Mouse (Mus musculus): ENCODE results near the gene Itgb6. TPM values are rescaled to one million over a fixed set of nuclear protein-coding genes. Genes with fewer than 3 reads are reported as not detected.

The Itgb6 gene
- polyA plus RNA-seq, 1 experiment from 2014 or later = 0.31 TPM

GRCm38 (mm10) chr2:60611622-60612021 lies 110.8 kb downstream of the Itgb6 start:
- 43% methylated on average over 3 of the region's 3 CpGs for WGBS
- Histone ChIP-seq H3K4me1 (no peaks in the 10 kb centered on the region), H3K4me2 (no peak overlapping the region), H3K4me3 (replicated peaks) (no peak overlapping the region), H3K27ac (replicated peaks) (no peak overlapping the region), H3K27me3 (replicated peaks) (no peaks in the 10 kb centered on the region), H3K9me3 (replicated peaks) (no peaks in the 10 kb centered on the region), H3K36me3 (no peaks in the 10 kb centered on the region), H3K9ac (replicated peaks) (no peak overlapping the region)
- no peak for ATAC-seq (ENCODE audit: low FRiP score)

GRCm38 (mm10) chr2:60609436-60610199 lies 112.8 kb downstream of the Itgb6 start:
- 90% methylated on average over 8 of the region's 8 CpGs for WGBS
- H3K4me3 ChIP-seq (replicated peaks) = no peak overlapping the region

GRCm38 (mm10) chr2:60607980-60608379 lies 114.5 kb downstream of the Itgb6 start:
- H3K36me3 ChIP-seq = no peaks in the 10 kb centered on the region
- WGBS = 78% methylated on average over 4 of the region's 4 CpGs
- ATAC-seq (ENCODE audit: low FRiP score) = no peak
- no peaks in the 10 kb centered on the region for H3K9me3 ChIP-seq (replicated peaks)
- no peak overlapping the region for H3K4me2 ChIP-seq
- H3K4me3 ChIP-seq (replicated peaks) = no peak overlapping the region
- no peak overlapping the region for H3K9ac ChIP-seq (replicated peaks)
- H3K27ac ChIP-seq (replicated peaks) = no peak overlapping the region
- H3K4me1 ChIP-seq = no peaks in the 10 kb centered on the region
- no peaks in the 10 kb centered on the region for H3K27me3 ChIP-seq (replicated peaks)

More at GRCm38 (mm10) chr2:60609436-60610199, 112.8 kb downstream of the Itgb6 start:
- H3K27ac ChIP-seq (replicated peaks) = no peak overlapping the region
- H3K4me2 ChIP-seq = no peak overlapping the region
- H3K9me3 ChIP-seq (replicated peaks) = no peaks in the 10 kb centered on the region
- no peaks in the 10 kb centered on the region for H3K27me3 ChIP-seq (replicated peaks)
- H3K4me1 ChIP-seq = no peaks in the 10 kb centered on the region
- no peak for ATAC-seq (ENCODE audit: low FRiP score)
- no peaks in the 10 kb centered on the region for H3K36me3 ChIP-seq
- no peak overlapping the region for H3K9ac ChIP-seq (replicated peaks)

- Histone ChIP-seq H3K4me2 (no peak overlapping the region), H3K27ac (replicated peaks) (no peak overlapping the region), H3K27me3 (replicated peaks) (no peaks in the 10 kb centered on the region), H3K36me3 (no peaks in the 10 kb centered on the region), H3K9ac (replicated peaks) (no peak overlapping the region), H3K4me1 (no peaks in the 10 kb centered on the region), H3K4me3 (replicated peaks) (no peak overlapping the region), H3K9me3 (replicated peaks) (no peaks in the 10 kb centered on the region)
- no peak for ATAC-seq (ENCODE audit: low FRiP score)
- 91% methylated on average over 2 of the region's 2 CpGs for WGBS
Observed at GRCm38 (mm10) chr2:60601326-60601725, 121.1 kb downstream of the Itgb6 start.

GRCm38 (mm10) chr2:60600863-60601262 lies 121.6 kb downstream of the Itgb6 start:
- H3K4me2 ChIP-seq = no peak overlapping the region
- WGBS = 89% methylated on average over 2 of the region's 2 CpGs
- H3K27ac ChIP-seq (replicated peaks) = no peak overlapping the region
- no peaks in the 10 kb centered on the region for H3K9me3 ChIP-seq (replicated peaks)
- no peak overlapping the region for H3K4me3 ChIP-seq (replicated peaks)
- no peak for ATAC-seq (ENCODE audit: low FRiP score)
- no peaks in the 10 kb centered on the region for H3K27me3 ChIP-seq (replicated peaks)
- no peaks in the 10 kb centered on the region for H3K36me3 ChIP-seq
- H3K4me1 ChIP-seq = no peaks in the 10 kb centered on the region
- no peak overlapping the region for H3K9ac ChIP-seq (replicated peaks)

GRCm38 (mm10) chr2:60583416-60583815 lies 139.0 kb downstream of the Itgb6 start:
- Histone ChIP-seq H3K9ac (replicated peaks) (no peak overlapping the region), H3K4me2 (no peak overlapping the region), H3K27ac (replicated peaks) (no peak overlapping the region), H3K9me3 (replicated peaks) (no peaks in the 10 kb centered on the region), H3K36me3 (no peaks in the 10 kb centered on the region), H3K4me3 (replicated peaks) (no peak overlapping the region), H3K27me3 (replicated peaks) (no peaks in the 10 kb centered on the region), H3K4me1 (no peaks in the 10 kb centered on the region)
- WGBS = 94% methylated on average over 4 of the region's 4 CpGs
- no peak for ATAC-seq (ENCODE audit: low FRiP score)

- ATAC-seq (ENCODE audit: low FRiP score) = no peak
- Histone ChIP-seq H3K9ac (replicated peaks) (no peak overlapping the region), H3K4me3 (replicated peaks) (no peak overlapping the region), H3K36me3 (no peaks in the 10 kb centered on the region), H3K4me1 (peaks cover 11% of the 10 kb centered on the region), H3K4me2 (no peak overlapping the region), H3K9me3 (replicated peaks) (no peaks in the 10 kb centered on the region), H3K27ac (replicated peaks) (no peak overlapping the region), H3K27me3 (replicated peaks) (peaks cover 9% of the 10 kb centered on the region; the same call in 1 of the 2 replicates)
- WGBS = 73% methylated on average over 4 of the region's 4 CpGs
Observed at GRCm38 (mm10) chr2:60554561-60554960, 167.9 kb downstream of the Itgb6 start.

GRCm38 (mm10) chr2:60552902-60553682 lies 169.4 kb downstream of the Itgb6 start, which contains the start of gene Pla2r1:
TSS of gene Pla2r1 (minus strand) at chr2:60553308.
- H3K9ac ChIP-seq (replicated peaks) = peak within 1 kb of the TSS; percentile 36

GRCm38 (mm10) chr2:60552177-60552901 lies 170.1 kb downstream of the Itgb6 start:
- Histone ChIP-seq H3K9ac (replicated peaks) (peak overlapping the region; percentile 36; the same call in 1 of the 2 replicates), H3K4me2 (peak overlapping the region; percentile 72), H3K27ac (replicated peaks) (no peak overlapping the region), H3K27me3 (replicated peaks) (peaks cover 9% of the 10 kb centered on the region; the same call in 1 of the 2 replicates), H3K36me3 (no peaks in the 10 kb centered on the region), H3K4me1 (peaks cover 11% of the 10 kb centered on the region), H3K4me3 (replicated peaks) (peak overlapping the region; percentile 36), H3K9me3 (replicated peaks) (no peaks in the 10 kb centered on the region)
- no peak for ATAC-seq (ENCODE audit: low FRiP score)
- WGBS = 27% methylated on average over 21 of the region's 21 CpGs

More at GRCm38 (mm10) chr2:60552902-60553682, 169.4 kb downstream of the Itgb6 start, which contains the start of gene Pla2r1:
- Histone ChIP-seq H3K36me3 (no peaks in the 10 kb centered on the region), H3K27ac (replicated peaks) (no peak within 1 kb of the TSS), H3K4me3 (replicated peaks) (peak within 1 kb of the TSS; percentile 36), H3K4me2 (peak within 1 kb of the TSS; percentile 72), H3K27me3 (replicated peaks) (peaks cover 9% of the 10 kb centered on the region; the same call in 1 of the 2 replicates), H3K4me1 (peaks cover 11% of the 10 kb centered on the region), H3K9me3 (replicated peaks) (no peaks in the 10 kb centered on the region)
- WGBS = 5% methylated on average over 33 of the region's 33 CpGs
- 0 out of 2 replicates have a peak, but pooled peaks have one; percentile 21 for ATAC-seq (ENCODE audit: low FRiP score)

- Histone ChIP-seq H3K4me3 (replicated peaks) (no peak overlapping the region), H3K9ac (replicated peaks) (no peak overlapping the region), H3K4me2 (no peak overlapping the region), H3K36me3 (no peaks in the 10 kb centered on the region), H3K4me1 (peaks cover 11% of the 10 kb centered on the region), H3K27me3 (replicated peaks) (peaks cover 9% of the 10 kb centered on the region; the same call in 1 of the 2 replicates), H3K27ac (replicated peaks) (no peak overlapping the region), H3K9me3 (replicated peaks) (no peaks in the 10 kb centered on the region)
- no peak for ATAC-seq (ENCODE audit: low FRiP score)
- 55% methylated on average over 2 of the region's 2 CpGs for WGBS
Observed at GRCm38 (mm10) chr2:60551673-60552072, 170.8 kb downstream of the Itgb6 start.

GRCm38 (mm10) chr2:60550521-60550920 lies 171.9 kb downstream of the Itgb6 start:
- H3K9me3 ChIP-seq (replicated peaks) = no peaks in the 10 kb centered on the region
- no peak overlapping the region for H3K27ac ChIP-seq (replicated peaks)
- no peak overlapping the region for H3K4me3 ChIP-seq (replicated peaks)
- H3K27me3 ChIP-seq (replicated peaks) = peaks cover 9% of the 10 kb centered on the region; the same call in 1 of the 2 replicates
- no peak for ATAC-seq (ENCODE audit: low FRiP score)
- no peak overlapping the region for H3K9ac ChIP-seq (replicated peaks)
- no peaks in the 10 kb centered on the region for H3K36me3 ChIP-seq
- no peak overlapping the region for H3K4me2 ChIP-seq
- 94% methylated on average over 8 of the region's 8 CpGs for WGBS
- H3K4me1 ChIP-seq = peaks cover 11% of the 10 kb centered on the region

Measured in neural tube, embryonic 15.5 days (tissue).